Mouse (Mus musculus) layer of hippocampus, adult 9-10 months (tissue): ENCODE results near the gene Agap2.

ENCODE experiments used
- DNase-seq: peaks from one replicate; pipeline ENCODE4 v3.0.0; 2022; ENCODE audit warnings: low spot score

Agap2 gene

DNA sequence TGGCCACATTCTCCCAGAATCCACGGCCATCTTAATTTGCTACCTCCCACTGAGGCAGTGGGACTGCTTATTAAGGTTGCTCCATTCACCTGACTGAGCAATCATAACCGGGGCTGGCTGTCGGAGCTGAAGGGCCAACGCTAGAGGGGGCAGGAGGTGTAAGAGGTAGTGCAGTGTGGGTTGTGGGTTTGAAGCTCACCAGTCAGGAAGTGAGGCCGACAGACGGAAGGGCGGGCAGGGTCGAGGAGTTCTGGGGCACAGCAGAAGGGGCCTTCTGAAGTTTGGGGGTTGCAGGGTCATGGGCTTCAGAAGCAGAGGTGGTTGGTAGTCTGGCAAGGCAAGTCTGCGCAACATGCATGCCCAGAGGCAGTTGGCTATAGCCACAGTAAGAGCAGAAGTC is at the start of gene Agap2:
Gene Agap2 (plus strand): TSS at position 205 of the 400 bp plus-strand sequence.
- no peak for DNase-seq

DNA sequence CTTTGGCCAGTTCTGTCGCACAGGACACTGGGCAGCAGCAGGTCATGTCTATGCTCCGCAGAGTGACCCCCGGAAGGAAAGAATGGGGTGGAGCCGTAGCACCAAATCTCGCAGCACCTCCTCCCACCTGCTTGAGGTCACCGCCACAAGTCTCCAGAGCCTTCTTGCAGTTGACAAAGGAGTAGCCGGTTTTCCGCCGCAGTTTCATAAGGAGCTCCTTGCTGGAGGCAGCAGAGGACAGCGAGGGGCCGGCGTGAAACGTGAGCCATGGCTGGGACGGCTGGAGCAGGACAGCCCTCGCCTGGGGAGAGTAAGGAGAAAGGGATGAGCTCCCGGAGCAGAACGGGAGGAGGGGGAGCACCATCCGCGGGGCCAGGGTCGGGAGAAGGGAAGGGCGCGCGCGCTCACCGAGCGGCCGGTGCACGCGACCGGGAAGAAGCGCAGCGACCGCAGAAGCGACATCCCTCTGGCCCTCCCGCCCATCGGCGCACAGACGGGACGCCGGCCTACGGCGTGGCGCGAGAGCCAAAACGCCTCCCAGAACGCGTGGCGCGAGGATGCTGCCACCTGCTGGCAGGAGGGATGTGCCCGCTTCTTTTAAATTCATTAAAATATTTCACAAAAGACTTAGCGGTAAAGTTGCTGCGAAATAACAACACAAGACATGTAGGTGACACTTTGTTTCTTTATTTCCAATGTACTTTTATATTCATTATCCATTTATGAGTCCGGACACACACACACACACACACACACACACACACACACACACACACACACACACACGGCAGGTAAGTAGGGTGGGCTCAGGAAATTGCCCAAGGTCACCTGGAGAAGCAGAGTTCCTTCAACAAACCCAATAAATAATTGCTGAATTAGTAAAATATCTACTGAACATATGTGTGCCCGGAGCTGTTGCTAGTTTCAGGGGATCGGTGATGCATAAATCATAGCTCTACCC is 44.5 kb upstream of the Agap2 start, which contains the start of gene Tsfm:
Gene Tsfm (minus strand): TSS at position 505 of the 961 bp plus-strand sequence.
- DNase-seq, result peak; percentile 55

DNA sequence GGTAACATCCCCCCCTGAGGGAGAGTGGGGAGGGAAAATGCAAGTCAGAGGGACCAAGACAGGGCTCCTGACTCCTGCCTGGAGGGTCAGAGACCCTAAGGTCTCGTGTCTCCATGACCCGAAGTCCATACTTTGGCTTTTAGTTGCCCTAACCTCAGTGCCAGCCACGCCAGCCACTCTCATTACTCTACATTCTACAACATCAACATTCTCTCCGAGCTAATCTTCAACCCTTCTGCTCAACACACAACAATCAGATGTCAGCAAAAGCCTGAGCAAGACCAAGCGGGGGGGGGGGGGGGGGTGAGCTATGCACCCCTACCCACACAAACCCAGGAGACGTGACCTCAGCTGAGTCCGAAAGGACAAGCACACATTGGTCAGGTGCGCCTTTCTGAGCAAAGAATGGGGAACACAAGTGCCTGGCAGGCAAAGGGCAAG is 41.8 kb upstream of the Agap2 start:
- no peak for DNase-seq

DNA sequence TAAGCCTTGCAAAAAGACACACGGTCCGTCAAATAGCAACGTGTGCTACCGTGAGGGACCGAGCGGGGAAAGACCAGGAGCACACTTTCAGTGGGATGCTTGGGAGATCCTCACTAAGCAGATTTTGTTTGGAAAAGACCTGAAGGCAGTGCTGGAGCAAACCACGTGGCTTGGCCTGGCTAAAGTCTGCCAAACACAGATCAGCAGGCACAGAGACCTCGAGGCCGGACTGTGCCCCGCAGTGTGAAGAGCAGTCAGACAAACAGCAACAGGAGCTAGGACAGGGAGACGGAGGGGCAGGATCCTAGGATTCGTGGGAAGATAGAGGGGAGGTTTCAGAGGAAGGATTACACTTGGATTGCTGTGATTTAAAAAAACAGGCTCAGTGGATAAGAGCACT is 38.8 kb upstream of the Agap2 start:
- no peak for DNase-seq

DNA sequence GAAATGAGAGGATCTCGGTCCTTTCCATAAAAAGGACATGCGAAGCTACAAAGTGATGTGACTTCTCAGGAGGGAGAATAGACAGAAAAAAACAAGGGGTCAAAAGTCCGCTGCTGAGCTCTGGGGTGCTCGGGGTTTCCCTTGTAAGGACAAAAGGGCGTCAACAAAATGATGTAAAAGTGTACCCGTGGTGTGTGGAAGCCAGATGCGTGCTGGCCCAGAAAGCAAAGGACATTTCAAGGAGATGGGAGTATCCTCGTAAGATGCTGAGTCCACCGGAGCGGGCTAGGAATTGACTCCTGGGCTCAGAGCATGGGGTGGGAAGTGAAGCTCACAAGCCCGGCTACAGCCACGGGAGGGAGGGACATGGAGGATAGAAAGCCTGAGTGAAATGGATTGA is 37.4 kb upstream of the Agap2 start:
- no peak for DNase-seq

DNA sequence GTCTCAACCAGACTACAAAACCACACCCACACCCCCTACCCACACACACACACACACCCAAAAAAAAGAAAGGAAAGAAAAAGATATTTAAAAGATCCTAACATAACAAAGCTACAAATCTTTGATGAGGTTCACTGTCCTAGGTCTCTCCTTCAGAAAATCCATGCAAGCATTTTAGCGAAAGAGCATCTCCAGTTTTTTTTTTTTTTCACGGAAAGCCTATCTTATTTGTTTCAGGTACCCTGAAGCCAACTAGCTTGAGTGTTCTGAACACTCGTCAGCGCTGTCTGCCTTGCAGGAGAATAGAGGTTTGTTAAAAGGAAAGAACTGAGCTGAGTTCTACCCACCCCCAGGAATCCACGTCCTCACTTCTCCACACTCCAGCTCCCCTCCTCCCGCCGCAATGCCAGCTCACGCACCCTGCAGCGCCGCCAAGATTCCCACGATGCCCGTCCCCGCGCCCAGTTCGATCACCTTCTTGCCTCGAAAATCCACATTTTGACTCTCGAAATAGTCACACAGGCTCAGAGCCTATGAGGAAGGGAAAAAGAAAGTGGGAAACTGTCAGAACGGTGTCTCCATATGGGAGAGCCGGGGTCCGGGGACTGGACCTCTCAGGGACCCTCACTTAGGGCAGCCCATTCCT is 34.4 kb upstream of the Agap2 start:
- DNase-seq, result no peak

DNA sequence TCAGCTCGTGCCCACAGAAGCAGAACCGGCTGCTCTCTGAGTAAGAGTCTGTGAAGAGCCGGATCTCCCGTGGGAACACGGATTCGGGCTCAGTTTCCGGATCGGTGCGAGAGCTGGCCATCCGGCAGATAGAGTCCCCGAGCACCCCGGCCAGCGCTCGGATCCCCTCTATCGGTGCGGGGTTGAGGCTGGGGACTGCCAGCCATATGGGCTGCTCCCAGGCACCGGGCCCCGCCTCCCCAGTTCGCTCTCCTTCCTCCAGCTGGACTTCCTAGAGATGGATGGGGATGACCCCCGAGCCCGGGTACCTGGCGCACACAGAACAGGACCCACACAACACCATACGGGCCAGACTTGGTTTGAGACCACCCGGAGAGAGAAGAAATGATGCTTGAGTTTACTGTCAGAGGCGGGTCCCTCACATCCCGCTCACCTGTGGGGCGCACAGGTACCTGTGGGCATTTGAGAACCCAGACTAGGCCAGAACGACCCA is 33.8 kb upstream of the Agap2 start, which contains the start of the genes Mettl1 and Eef1akmt3:
Gene Mettl1 (plus strand): TSS at position 141 of the 493 bp plus-strand sequence.
Gene Eef1akmt3 (minus strand): TSS at position 240 of the 493 bp plus-strand sequence.
- DNase-seq, result no peak

DNA sequence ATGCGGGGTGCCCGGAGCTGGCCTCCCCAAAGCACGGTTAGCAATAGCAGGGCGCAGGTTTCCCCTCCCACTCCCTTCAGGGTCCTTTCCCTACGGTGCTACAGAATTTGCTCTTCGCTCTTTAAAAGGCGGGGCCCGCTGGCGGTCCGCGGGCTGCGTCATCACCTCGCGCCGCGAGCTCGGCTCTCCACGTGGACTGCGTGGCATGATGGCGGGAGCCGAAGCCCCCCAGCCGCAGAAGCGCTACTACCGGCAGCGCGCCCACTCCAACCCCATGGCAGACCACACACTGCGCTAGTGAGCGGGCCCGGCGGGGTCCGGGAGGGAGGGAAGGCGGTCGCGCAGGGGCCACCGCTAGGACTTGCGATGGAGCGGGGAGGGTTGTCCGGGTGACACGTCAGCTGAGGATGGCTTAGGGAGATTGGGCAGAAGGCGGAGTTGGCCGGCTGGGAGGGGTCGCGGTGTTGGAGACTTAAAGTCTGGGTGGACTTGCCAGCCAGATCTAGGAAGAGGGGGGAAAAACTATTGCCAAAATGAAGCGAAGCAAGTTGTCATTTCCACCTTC is 33.2 kb upstream of the Agap2 start:
- peak; percentile 81 for DNase-seq

DNA sequence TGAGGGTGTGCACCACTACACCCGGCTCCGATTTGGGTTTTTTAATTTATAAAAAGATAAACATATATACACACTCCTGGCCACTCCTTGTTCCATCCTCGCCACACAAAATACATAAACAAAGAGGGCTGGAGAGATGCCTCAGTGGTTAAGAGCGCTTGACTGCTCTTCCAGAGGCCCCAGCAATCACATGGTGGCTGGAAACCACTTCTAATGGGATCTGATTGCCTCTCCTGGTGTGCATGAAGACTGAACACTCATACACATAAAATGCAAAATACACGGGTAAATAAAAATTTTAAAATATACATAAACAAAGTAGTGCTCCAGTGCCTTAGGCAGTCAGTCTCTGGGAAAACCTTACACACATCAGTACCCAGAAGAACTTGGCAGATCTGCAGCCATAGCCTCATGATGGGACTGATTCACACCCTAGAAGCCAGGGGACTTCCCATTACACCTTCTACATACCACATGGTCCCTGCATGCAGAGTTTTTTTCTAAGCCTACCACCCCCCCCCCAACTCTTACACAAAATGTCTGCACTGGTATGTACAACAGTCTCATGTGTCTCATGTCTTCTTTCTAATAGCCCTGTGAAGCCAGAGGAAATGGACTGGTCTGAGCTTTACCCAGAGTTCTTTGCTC is 32.5 kb upstream of the Agap2 start:
- no peak for DNase-seq

DNA sequence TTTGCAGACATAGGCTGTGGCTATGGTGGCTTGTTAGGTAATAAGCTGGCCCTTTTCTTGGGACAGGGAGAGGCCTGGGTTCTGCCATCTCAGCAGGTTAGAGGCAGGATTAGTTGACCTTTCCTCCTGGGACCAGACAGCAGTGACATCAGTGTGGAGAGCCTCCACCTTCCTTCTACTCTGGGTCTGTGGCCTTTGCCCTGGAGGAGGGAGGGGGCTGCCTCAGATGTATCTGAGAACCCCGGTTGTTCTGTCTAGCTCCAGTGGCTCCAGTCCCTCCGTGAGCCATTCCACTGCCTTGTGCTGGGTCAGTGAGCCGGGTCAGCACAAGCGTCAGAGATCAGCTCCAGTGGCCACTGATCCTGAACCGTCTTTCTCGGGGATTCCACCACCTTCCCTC is 31.9 kb upstream of the Agap2 start:
- DNase-seq, result no peak

DNA sequence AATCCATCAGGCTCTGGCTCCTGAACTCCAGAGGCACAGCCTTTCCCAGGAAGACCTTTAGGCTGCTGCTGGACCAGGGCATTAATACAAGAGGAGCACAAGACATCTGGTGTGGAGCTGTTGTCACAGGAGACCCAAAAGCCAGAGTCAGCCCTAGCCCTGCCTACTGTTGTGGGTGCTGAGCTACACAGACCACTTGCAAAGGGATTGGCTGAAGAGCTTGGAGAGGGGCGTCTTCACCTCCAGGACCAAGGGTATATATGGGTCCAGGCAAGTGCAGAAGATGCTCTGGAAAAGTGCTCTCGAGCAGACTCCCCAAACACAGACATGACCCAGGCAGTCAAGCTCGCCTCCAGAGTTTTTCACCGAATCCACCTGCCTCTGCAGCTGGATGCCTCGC is 27.1 kb upstream of the Agap2 start, which contains the start of gene Cyp27b1:
Gene Cyp27b1 (plus strand): TSS at position 297 of the 400 bp plus-strand sequence.
- DNase-seq, result no peak

DNA sequence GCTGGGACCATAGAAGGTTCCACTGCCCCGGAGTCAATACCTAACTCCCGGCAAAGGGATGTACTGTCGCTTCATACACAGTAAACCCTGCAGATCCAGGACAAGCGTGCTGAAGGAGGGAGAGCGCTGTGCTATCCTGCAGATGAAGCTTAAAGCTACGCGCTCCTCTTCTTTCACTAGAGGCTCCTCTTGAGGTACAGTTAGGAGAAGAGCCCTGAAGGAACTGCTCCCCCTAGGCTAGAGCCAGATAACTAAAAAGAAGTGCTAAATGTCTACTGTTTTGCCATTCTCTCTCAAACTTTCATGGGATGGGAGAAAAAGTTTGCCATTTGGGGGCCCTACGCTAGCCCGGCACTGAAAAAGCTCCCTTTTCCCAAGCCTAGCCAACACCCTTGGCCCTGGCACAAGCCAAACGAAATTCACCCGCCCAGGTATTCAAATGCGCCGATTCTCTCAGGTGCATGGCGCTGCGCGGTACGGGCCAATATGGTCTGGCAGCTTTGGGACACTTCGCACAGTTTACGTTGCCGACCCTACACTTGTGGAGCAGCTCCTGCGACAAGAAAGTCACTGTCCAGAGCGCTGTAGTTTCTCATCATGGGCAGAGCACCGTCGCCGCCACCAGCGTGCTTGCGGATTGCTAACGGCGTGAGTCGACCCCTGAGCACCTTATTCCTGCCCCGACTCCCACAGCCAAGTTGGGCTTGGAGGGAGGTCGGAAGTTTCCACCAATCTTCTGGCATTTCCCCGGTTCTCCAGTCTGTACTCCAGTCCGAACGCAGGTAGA is 26.3 kb upstream of the Agap2 start:
- DNase-seq, result no peak

DNA sequence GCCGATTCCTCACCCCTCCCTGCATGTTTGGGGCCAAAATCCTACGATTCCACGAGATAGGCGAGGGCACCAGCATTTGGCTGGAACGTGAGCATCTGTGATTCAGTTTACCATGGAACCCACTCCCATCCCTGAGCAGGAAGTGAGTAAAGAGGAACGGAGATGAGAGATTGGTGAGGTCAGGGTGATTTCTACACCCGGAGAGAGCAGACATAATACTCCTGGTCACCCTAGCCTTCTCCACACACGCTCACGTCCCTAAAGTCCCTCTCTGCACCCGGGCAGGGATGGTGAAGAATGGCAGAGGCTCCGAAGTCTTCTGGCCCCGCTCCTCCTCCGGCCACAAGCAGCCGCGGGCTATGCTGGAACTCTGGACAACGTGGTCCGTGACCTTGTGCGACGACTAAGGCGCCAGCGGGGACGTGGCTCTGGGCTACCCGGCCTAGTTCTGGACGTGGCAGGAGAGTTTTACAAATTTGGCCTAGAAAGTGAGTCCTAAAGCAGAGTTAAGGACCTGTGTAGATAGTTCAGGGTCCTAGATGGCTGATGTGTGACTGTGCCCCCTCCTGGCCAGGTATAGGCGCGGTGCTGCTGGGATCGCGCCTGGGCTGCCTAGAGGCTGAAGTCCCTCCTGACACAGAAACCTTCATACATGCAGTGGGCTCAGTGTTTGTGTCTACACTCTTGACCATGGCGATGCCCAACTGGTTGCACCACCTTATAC is 25.5 kb upstream of the Agap2 start:
- no peak for DNase-seq

DNA sequence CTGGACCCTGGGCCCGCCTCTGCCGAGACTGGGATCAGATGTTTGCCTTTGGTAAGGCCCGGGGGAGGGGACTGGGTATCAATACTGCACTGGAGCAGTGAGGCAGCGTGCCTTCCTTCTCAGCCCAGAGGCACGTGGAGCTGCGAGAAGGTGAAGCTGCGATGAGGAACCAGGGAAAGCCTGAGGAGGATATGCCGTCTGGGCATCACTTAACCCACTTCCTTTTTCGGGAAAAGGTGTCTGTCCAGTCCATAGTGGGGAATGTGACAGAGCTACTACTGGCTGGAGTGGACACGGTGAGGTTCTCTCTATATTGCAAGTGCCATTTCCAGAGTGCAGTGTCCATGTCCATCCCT is 25.0 kb upstream of the Agap2 start:
- DNase-seq, result no peak

DNA sequence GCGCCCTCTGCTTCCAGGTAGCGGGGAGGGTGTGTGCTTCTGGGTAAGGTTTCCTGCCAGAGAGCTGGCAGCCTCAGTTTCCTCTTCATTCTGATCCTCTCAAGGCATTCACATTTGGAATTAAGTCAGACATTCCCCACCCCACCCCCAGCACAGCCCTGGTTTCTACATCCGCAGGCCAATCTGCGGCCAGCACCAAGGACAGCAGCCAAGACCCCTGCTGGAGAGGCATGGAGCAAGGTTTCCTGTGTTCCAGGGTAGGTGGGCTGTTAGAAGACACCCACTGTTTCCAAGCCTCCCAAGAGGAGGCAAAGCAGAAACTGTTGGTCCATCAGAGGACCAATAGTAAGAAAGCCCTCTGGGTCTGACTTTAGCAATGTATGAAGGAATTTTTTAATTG is 20.4 kb upstream of the Agap2 start:
- DNase-seq, result no peak

DNA sequence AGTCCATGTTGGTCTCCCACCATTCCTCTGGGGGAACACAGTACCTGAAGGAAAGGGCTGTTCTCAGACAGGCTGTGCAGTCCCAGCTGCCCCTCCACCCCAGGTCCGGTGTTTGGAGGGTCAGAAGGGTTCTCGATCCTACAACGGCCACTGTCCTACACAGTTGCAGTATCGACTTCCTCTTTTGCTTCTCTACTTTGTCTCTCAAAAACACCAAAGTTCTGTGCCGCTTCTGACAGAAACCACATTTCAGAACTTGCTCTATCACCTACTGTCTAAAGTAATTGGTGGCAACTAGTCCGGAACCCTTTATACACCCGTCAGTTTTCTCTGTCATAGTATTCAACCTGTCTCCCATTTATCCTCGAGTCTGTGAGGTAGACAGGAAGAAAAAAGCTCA is 19.7 kb upstream of the Agap2 start:
- DNase-seq, result no peak

DNA sequence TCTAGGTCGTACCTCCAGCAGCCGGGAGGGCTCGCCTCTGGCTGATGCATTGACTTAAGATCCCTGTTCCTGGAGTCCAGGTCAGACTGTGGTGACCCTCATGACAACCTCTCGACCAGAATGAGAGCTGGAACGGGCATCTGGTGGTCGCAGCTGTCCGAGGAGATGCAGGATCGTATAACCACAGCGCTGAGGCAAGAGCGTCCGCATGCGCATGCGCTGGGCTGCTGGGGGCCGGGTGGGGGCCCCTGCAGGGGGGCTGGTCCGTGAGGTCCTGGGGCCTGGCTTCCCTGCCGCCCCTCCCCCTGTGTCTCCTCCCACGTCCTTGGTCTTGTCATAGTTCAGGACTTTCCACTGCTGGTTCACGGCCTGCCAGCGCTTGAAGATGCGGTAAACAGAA is 18.6 kb upstream of the Agap2 start:
- no peak for DNase-seq

DNA sequence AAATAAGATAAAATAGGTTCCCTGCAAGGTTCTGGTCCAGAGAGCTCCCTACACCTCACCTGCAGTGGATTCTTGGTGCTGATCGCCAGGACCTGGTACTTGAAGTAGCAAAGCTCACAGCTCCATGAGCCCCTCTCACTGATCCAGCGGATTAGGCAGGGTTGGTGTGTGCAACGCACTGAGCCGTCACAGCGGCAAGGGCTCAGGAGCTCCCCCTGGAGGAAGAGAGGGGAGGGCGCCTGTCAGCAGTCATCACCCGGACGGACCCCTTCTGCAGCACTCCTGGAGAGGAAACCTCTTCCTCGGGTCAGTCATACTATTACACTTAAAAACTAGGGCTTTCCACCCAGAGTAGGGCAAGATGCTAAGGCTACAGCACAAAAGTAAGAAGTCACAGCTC is 16.9 kb upstream of the Agap2 start:
- no peak for DNase-seq

DNA sequence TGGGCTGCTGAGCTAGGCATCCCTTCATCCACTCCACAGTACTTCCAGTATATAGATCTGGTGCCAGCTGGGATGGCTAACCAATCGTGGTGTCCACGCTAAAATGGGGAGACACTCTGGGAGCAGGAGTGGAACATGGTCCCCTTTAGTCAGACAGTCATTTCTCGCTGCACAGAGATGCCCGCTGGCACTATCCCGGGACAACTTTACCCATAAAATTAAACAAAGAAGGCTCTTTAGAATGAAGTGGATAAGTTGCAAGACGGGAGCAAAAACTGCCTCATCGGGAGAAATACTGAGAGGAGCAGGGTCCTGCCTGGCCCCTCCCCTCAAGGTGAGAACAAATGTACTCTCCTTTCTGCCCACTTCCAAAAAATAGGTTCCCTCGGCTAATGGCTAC is 16.4 kb upstream of the Agap2 start:
- DNase-seq, result no peak

DNA sequence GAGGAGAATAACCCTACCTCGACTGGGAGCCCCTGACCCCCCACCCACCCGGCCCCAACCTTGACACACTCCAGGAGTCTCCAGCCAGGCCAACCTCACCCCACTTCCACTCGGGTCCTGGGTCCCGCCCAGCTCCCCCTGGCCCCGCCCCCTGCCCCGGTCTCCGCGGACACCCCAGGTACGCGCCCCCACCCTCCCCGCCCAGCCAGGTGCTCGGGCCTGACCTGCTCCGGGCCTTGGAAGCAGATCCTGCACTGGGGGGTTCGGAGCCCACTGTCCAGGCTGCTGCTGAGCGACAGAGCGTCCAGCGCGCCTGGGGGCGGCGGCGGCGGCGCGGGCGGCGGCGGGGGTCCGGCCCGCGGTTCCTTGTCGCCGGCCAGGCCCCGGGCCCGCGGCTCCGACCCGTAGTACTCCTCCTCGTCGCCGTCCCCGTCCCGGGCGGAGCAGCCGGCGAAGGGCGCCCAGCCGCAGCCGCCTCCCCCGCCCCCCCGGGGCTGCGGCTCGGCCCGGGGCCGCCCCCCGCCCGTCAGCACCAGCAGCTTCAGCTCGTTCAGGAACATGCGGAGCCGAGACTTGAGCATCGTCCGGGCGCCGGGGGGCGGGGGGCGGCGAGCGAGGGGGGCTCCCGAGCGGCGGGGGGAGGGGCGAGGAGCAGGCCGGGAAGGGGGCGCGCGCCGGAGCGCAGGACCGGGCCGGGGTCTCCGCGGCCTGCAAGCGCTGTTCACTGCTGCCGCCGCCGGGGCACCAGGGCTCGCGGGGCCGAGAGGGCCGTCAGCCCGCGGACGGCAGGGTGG is 15.7 kb upstream of the Agap2 start:
- no peak for DNase-seq
